Mouse (Mus musculus) kidney, postnatal 25 days (tissue): ENCODE measurements around the gene 6030468B19Rik.
A peak's percentile ranks its signal among the peaks of the same experiment; 100 is the strongest.
"Not testable (repeated sequence)": the region's sequence is repeated elsewhere in the genome, so short reads cannot be mapped to it uniquely, and the experiment has no call there.

Experiments used
- DNase-seq, 2 experiments: peaks; one replicate each; pipeline ENCODE4 v3.0.0; 2021; ENCODE audit warnings: mixed read lengths in 2 of 2

The 6030468B19Rik gene

GRCm38 (mm10) chr11:117809407-117810311, 12.2 kb downstream of the 6030468B19Rik start, which contains the start of the genes Gm20708 and Syngr2:
Gm20708 (plus strand) TSS chr11:117809668.
Syngr2 (plus strand) TSS chr11:117809668.
- DNase-seq: peak; percentile 79 to 87

GRCm38 (mm10) chr11:117810401-117811046, 13.1 kb downstream of the 6030468B19Rik start:
- peak; percentile 96 to 98 for DNase-seq

DNA sequence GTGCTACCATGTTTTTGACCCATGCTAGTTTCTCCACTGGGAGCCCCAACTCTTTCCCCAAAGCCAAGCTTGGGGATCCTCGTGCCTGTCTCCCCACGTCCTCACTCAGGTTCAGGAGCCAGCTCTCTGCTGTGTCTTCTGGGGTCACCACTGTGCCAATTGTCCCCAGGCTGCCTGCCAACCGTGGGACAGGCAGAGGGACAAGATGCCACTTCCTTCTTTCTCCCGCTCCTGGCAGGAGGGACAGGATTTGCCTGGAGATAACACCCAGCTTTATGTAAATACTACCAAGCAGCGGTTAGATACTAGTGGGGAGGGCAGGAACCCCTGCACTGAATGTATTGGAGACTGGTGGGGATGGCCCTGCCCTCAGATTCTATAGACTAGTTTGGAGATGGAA, 16.4 kb downstream of the 6030468B19Rik start:
- DNase-seq: no peak

DNA sequence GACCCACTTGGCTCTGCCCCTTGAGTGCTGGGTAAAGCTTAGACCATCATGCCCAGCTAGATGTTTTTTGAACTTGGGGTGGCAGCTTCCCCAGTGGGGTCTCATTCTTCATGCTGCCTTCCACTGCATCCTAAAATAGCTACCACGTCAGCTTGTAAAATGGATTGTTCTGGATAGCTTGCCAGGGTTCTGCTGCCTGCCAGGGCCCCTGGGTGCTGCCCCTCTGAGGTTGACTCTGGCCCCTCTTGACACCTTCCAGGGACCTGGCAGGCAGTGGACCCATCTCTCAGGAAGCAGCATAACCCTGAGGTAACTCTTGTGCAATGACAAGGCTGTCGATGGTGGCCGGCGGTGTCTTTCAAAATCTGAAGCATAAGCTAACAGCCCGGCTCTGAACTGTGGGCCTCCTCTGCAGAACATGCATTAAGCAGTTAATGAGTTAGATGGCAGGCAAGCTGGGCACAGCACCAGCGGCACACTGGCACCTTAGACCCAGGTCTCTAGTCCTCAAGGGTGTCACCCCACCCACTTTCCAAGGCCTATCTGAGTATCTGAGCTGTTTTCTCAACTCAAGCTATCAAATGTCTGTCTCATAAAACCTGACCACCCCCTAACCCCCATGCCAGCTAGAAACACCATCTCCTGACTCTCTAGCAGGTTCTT, 17.4 kb downstream of the 6030468B19Rik start:
- no peak for DNase-seq

GRCm38 (mm10) chr11:117815850-117816249, 18.4 kb downstream of the 6030468B19Rik start:
- DNase-seq: not testable (repeated sequence)

GRCm38 (mm10) chr11:117816389-117816996, 19.0 kb downstream of the 6030468B19Rik start:
- DNase-seq: no peak

GRCm38 (mm10) chr11:117819095-117819494, 21.6 kb downstream of the 6030468B19Rik start:
- no peak for DNase-seq

GRCm38 (mm10) chr11:117820173-117820572, 22.7 kb downstream of the 6030468B19Rik start:
- DNase-seq: no peak

GRCm38 (mm10) chr11:117821868-117822267, 24.4 kb downstream of the 6030468B19Rik start:
- DNase-seq: no peak

- peak; percentile 55 to 68 for DNase-seq
These were observed 25.3 kb downstream of the 6030468B19Rik start for GRCm38 (mm10) chr11:117822728-117823241.

- DNase-seq: no peak
These were observed 26.0 kb downstream of the 6030468B19Rik start for GRCm38 (mm10) chr11:117823411-117823810.

GRCm38 (mm10) chr11:117824060-117824969, 26.9 kb downstream of the 6030468B19Rik start:
- DNase-seq: peak; percentile 82 to 92

GRCm38 (mm10) chr11:117825333-117826101, 28.1 kb downstream of the 6030468B19Rik start, which contains the start of the genes Afmid and Tk1:
Afmid (plus strand) TSS chr11:117825924.
Tk1 (minus strand) TSS chr11:117826092.
- peak; percentile 87 to 93 for DNase-seq

- DNase-seq: peak in 1 of 2 experiments; percentile 28
These were observed 28.7 kb downstream of the 6030468B19Rik start for GRCm38 (mm10) chr11:117826164-117826563.

DNA sequence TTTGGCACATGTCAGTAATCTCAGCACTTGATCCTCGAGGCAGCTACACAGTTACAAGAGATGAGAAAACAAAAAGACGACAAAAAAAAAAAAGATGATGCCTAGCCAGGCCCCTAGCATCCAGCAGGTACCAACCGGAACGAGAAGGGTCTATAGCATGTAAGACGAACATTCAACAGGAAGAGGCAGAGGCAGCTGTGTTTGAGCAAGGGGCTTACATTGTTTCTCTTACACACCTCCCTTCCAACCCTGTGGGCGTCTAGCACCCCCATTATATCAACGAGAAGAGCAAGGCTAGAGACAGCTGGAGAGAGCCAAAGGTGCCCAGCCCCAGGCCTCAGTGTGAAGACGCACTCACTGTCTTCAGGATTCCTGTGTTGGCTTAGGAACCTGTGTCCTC, 29.5 kb downstream of the 6030468B19Rik start:
- DNase-seq: no peak

DNA sequence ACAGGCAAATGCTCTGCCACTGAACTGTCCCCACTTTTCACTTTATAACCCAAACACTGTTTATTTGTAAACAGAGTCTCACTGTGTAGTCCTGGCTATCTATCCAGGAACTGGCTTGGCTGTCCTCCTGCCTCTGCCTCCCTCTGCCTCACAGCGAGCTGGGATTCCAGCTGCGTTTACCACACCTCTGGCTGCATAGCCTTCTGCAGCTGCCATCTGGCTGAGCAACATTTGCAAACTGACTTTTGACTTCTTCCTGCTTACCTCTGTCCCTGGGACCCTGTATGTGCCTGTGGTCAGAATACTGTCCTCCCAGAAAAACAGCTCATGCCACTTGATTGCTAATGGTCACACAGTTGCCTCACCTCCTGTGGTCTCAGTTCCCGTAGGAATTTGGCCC, 29.9 kb downstream of the 6030468B19Rik start:
- no peak for DNase-seq

DNA sequence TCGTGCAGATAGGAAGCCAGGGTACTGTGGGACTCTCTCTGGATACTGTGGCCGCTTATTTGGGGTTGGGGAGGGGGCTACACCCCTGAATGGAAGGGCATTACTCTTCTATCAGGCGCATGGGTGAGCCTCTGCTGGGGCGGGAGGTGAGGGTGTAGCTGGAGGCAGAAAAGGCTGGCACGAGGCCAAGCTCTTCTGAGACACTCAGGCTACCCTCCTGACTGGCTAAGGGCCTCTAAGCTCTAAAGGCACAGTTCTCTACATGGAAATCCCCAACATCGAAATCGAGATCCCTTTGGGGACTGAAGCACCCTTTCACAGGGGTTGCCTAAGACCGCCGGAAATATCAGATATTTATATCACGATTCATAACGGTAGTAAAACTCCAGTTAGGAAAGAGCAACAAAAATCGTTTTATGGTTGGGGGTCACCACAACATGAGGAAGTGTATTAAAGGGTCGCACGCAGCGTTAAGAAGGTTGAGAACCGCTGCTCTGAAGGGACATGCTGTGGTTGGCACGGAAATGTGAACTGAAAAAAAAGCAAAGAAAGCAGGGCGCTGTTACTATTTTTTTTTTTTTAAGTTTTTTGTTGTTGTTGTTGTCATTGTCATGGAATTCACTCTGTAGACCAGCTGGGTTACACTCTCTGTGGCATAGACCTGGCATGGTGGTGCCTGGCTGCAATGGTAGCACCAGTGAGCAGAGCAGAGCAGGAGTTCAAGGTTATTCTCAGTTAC, 30.9 kb downstream of the 6030468B19Rik start:
- peak; percentile 75 to 83 for DNase-seq

DNA sequence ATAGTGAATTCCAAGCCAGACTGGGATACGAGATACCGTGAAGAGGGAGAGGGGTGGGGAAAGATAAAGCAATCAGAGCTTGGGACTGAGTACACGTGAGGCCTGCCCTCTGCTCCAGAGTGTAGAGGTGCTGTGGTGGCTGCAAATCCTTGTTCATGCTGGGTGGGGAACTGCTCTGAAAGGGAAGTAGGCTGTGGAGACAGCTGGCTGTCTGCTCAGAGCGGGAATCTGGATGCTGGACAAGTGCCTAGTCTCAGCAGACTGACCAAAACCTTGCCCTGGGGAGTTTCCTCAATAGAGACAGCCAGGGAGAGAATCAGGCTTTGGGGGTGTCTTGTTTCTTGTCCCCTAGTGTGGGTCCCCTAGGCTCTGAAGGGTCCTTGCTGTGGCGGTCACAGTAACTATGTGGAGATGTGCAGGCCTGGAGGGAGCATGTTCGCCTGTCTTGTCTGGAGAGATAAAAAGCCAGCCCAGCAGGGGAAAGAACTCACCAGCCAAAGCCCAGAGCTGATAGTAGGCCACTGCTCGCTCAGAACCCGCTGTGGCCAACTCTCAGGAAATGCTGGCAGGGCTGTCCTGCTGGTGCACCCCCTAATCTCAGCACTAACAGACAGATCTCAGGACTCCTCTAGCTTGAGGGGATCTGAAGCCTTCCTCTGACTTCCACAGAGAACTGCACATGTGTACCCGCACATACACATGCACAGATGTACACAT, 31.6 kb downstream of the 6030468B19Rik start:
- DNase-seq: peak; percentile 65 to 82

GRCm38 (mm10) chr11:117829671-117830215, 32.3 kb downstream of the 6030468B19Rik start:
- peak; percentile 94 to 95 for DNase-seq
